Mouse (Mus musculus) cortical plate, adult 2 months (tissue): Measurements from ENCODE around the gene Stxbp4. TPM values are rescaled to one million over a fixed set of nuclear protein-coding genes. Genes with fewer than 3 reads are reported as not detected.

Experiments used
- H3K27ac ChIP-seq: fragments of 200-500 bp; 2 replicates; pipeline ENCODE4 v1.5.1; 2012; ENCODE audit warnings: low read length, control low read depth, inconsistent platforms; ENCODE audit not compliant: insufficient read depth
- H3K4me1 ChIP-seq: fragments of 200-500 bp; 2 replicates; pipeline ENCODE4 v1.6.1; 2011; ENCODE audit warnings: low read length; ENCODE audit not compliant: control insufficient read depth, insufficient read depth
- H3K4me3 ChIP-seq: fragments of 200-500 bp; 2 replicates; pipeline ENCODE4 v1.5.1; 2011; ENCODE audit warnings: mild to moderate bottlenecking, low read length, control low read depth; ENCODE audit not compliant: insufficient read depth
- CTCF ChIP-seq: fragments of 200-500 bp; IDR thresholded peaks from 2 replicates; pipeline ENCODE4 v1.5.1; 2011; ENCODE audit warnings: mild to moderate bottlenecking, control low read depth, low read length; ENCODE audit not compliant: insufficient read depth; ENCODE audit errors: extremely low read depth
- POLR2A ChIP-seq: fragments of 200-500 bp; IDR thresholded peaks from 2 replicates; pipeline ENCODE4 v1.6.1; 2011; ENCODE audit warnings: mild to moderate bottlenecking, low read length, control low read depth; ENCODE audit not compliant: insufficient read depth; ENCODE audit errors: extremely low read depth
- polyA plus RNA-seq: library from polyadenylated mRNA; depleted of rRNA; stranded (reverse); fragments of >200 nt; gene quantifications from 2 replicates; pipeline ENCODE4 v1.2.3, GENCODE M21; 2012; rRNA removed

The Stxbp4 gene
- polyA plus RNA-seq, 1 experiment: 8.8 TPM

DNA sequence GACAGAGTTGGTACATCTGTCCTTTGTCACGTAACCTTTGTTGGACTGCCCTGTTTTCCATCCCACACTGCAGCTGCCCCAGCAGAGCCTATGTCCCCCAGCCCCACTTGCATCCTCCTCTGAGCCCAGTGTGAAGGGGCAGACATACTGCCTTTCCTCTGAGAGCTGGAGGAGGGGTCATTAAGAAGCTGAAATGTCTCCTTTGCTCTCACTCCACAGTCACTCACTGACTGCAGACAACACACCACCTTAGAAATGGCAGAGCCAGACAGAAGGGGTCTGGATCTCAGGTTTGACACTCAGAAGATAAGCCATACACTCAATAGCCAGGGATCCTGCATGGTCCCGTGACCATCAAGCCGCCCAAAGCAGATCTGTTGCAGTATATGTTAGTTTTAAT, 154.1 kb downstream of the Stxbp4 start:
- H3K4me3 ChIP-seq: no peak overlapping the region
- TF ChIP-seq POLR2A (no peak), CTCF (no peak)
- no peaks in the 10 kb centered on the region for H3K4me1 ChIP-seq
- H3K27ac ChIP-seq: no peak overlapping the region

DNA sequence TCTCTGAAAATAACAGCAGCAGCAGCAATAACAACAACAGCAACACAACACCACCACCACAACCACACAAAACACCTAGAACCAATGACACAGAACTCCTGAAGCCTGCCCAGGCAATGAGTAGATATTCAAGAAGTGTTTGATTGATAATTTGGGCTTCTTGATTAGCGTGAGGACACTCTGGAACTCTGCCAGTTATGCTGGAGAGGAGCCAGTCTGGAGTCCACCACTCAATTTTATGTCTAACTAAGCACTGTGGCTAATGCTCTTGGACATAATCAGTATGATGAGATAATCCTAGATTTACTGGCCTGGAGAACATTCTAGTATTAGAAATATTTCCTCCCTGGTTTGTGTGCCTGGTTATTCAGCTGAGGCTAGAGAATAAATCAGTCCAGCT, 156.1 kb downstream of the Stxbp4 start:
- no peak overlapping the region for H3K27ac ChIP-seq
- H3K4me1 ChIP-seq: no peaks in the 10 kb centered on the region
- no peak overlapping the region for H3K4me3 ChIP-seq
- no peak for TF ChIP-seq POLR2A
- no peak for TF ChIP-seq CTCF

GRCm38 (mm10) chr11:90470271-90470670, 167.6 kb downstream of the Stxbp4 start:
- no peak overlapping the region for H3K4me3 ChIP-seq
- no peak overlapping the region for H3K27ac ChIP-seq
- no peak for TF ChIP-seq POLR2A
- TF ChIP-seq CTCF: no peak
- no peaks in the 10 kb centered on the region for H3K4me1 ChIP-seq

GRCm38 (mm10) chr11:90464046-90464595, 173.8 kb downstream of the Stxbp4 start:
- H3K4me1 ChIP-seq: no peaks in the 10 kb centered on the region
- H3K4me3 ChIP-seq: no peak overlapping the region
- no peak for TF ChIP-seq CTCF
- TF ChIP-seq POLR2A: no peak
- H3K27ac ChIP-seq: no peak overlapping the region

DNA sequence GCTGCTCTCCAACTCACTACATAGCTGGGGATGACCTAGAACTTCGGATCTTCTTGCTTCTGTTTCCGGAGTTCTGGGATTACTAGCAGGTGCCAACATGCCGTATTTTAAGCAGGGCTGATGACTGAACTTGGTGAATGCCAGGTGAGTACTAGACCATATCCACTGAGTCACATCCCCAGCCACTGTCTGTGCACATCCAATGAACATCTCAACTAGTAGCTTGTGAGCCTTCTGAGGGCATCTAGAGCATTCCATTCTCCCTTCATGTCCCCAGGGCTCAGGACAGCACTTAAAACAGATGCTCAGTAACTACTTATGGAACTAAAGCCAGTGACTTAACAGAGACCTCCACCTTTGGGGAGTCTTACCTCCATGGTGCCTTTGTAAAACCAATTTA, 177.4 kb downstream of the Stxbp4 start:
- Histone ChIP-seq H3K4me1 (no peaks in the 10 kb centered on the region), H3K4me3 (no peak overlapping the region), H3K27ac (no peak overlapping the region)
- TF ChIP-seq CTCF: no peak
- TF ChIP-seq POLR2A: no peak

DNA sequence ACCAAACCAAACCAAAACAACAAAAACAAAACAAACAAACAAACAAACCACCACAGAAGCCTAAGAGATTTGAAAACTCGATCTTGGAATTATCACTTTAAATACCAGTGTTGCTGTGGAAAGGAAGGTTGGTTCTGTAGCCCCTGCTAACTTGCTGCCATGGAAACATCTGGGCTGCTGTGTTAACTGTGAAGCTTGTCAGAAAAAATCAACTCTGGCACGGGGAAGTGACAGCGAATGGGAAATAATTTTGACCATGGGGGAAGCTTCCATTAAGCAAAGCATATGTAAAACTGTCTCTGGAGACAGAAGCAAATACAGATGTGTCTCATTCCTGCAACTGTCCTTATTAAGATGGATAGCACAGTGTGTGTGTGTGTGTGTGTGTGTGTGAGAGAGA, 185.8 kb downstream of the Stxbp4 start:
- H3K4me3 ChIP-seq: no peak overlapping the region
- no peak overlapping the region for H3K27ac ChIP-seq
- no peak for TF ChIP-seq POLR2A
- TF ChIP-seq CTCF: no peak
- H3K4me1 ChIP-seq: no peaks in the 10 kb centered on the region

GRCm38 (mm10) chr11:90451506-90451905, 186.4 kb downstream of the Stxbp4 start:
- no peaks in the 10 kb centered on the region for H3K4me1 ChIP-seq
- H3K4me3 ChIP-seq: no peak overlapping the region
- no peak for TF ChIP-seq POLR2A
- no peak overlapping the region for H3K27ac ChIP-seq

GRCm38 (mm10) chr11:90442462-90442861, 195.4 kb downstream of the Stxbp4 start:
- no peak overlapping the region for H3K4me3 ChIP-seq
- TF ChIP-seq POLR2A: no peak
- no peak for TF ChIP-seq CTCF
- H3K27ac ChIP-seq: no peak overlapping the region
- H3K4me1 ChIP-seq: no peaks in the 10 kb centered on the region

GRCm38 (mm10) chr11:90440851-90441250, 197.0 kb downstream of the Stxbp4 start:
- no peak for TF ChIP-seq CTCF
- no peak for TF ChIP-seq POLR2A
- no peak overlapping the region for H3K27ac ChIP-seq

DNA sequence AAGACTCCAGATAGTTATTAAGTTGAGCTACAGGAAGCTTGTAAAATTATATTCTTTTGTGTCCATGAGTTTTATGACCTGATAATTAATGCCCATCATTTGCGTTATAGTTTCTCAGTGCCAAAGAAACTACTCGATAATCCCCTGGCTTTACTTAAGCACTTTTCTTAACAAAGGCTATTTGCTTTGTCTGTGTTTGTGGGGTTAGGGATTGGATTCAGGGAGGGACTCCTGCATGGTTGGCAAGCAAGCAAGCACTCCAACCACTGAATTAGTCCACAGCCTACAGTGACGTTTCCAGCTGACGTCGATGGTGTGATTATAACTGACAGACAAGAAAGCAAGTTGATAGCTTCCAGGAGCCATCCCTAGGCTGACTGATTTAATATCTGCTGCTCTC, 199.1 kb downstream of the Stxbp4 start:
- H3K4me1 ChIP-seq: no peaks in the 10 kb centered on the region
- H3K27ac ChIP-seq: no peak overlapping the region
- H3K4me3 ChIP-seq: no peak overlapping the region
- TF ChIP-seq POLR2A (no peak), CTCF (no peak)

More at GRCm38 (mm10) chr11:90440851-90441250, 197.0 kb downstream of the Stxbp4 start:
- Histone ChIP-seq H3K4me1 (no peaks in the 10 kb centered on the region), H3K4me3 (no peak overlapping the region)

Other genes with a start within 250 kb of the Stxbp4 start
- 121 and 125 TPM in 2 replicates for gene Hlf, start 247.2 kb downstream of the Stxbp4 start, polyA plus RNA-seq
- 23.5 and 25.6 TPM in 2 replicates for gene Cox11, start 89 bp upstream of the Stxbp4 start, polyA plus RNA-seq
- 20.8 and 23.6 TPM in 2 replicates for gene Tom1l1, start 50.3 kb upstream of the Stxbp4 start, polyA plus RNA-seq